Mouse (Mus musculus) ES-E14 (cell line): Measurements from ENCODE around the gene Ift122.
A peak's percentile ranks its signal among the peaks of the same experiment; 100 is the strongest.

Source experiments
- CHD2 ChIP-seq: IDR thresholded peaks from 2 replicates; pipeline ENCODE4 v1.6.1; 2014; ENCODE audit warnings: mild to moderate bottlenecking, low read depth, low read length, inconsistent platforms
- HCFC1 ChIP-seq: IDR thresholded peaks from 2 replicates; pipeline ENCODE4 v1.6.1; 2012; ENCODE audit warnings: low read length, inconsistent platforms, borderline replicate concordance; ENCODE audit not compliant: insufficient read depth
- ZC3H11A ChIP-seq: IDR thresholded peaks from 2 replicates; pipeline ENCODE4 v1.6.1; 2012; ENCODE audit warnings: low read depth, mild to moderate bottlenecking, inconsistent platforms, low read length, borderline replicate concordance
- ZNF384 ChIP-seq: IDR thresholded peaks from 2 replicates; pipeline ENCODE4 v1.6.1; 2012; ENCODE audit warnings: low read depth, low read length, inconsistent platforms

DNA sequence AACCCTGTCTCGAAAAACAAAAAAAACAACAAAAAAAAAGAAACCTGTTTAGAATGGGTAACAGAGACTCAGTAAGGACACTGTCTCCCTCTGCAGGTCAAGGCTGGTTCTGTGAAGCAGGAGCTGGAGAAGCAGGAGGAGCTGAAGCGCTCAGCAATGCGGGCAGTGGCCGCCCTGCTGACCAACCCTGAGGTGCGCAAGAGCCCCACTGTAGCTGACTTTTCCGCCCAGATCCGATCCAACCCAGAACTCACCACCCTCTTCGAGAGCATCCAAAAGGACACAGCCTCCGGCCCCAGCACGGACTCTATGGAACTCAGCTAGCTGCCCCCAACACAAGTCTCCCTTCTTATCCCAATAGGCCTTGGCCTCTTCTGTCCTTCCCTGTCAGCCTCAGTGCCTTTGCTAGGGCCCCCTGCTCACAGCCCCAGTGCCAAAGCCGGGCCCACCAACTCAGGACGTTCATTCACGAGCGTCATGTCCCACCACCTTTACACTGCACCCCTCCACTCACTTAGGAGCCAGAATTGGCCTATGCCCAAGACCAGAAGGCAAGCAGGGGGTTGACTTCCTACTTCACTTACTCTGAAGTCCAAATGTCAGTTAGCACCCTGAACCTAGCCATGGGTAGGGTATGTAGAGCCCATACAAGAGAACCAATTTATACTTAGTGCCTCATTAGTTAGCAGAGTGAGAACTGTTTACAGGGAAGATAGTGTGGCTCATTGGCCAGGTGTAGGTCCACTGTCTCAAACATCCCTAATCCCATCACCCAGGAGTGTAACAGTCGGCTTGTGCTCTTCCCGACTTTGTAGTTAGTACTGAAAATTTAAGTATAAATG is 49.5 kb upstream of the Ift122 start:
- no peak for TF ChIP-seq HCFC1
- TF ChIP-seq ZNF384 = peak; percentile 74
- TF ChIP-seq ZC3H11A = no peak
- TF ChIP-seq CHD2 = peak; percentile 39; the same call in 1 of the 2 replicates
